Mouse (Mus musculus) erythroid progenitor cell, adult 5-6 weeks (primary cell): ENCODE results near the gene Zc3h12c. TPM values are rescaled to one million over a fixed set of nuclear protein-coding genes. Genes with fewer than 3 reads are reported as not detected.

Experiments used
- ATAC-seq: replicated peaks from 2 replicates; pipeline ENCODE4 v1.8.0; 2016; ENCODE audit warnings: moderate number of reproducible peaks, mild to moderate bottlenecking, moderate TSS enrichment, inconsistent platforms; ENCODE audit not compliant: poor library complexity, low FRiP score, severe bottlenecking
- total RNA-seq, 2 experiments: library from RNA; stranded (forward) in 1 of 2; stranded (reverse) in 1 of 2; fragments of 150-400 nt in 1 of 2; fragments of 186-747, 209-891 nt in 1 of 2; gene quantifications; 2 replicates each; pipeline versions ENCODE4 v1.2.3 to v1.2.4; 2015 to 2017; ENCODE audit warnings: low replicate concordance in 2 of 2

The Zc3h12c gene
- total RNA-seq (2015; ENCODE audit: low replicate concordance) (0.84 and 1.1 TPM in 2 replicates), total RNA-seq (2017; ENCODE audit: low replicate concordance) (not detected in 2 replicates)

DNA sequence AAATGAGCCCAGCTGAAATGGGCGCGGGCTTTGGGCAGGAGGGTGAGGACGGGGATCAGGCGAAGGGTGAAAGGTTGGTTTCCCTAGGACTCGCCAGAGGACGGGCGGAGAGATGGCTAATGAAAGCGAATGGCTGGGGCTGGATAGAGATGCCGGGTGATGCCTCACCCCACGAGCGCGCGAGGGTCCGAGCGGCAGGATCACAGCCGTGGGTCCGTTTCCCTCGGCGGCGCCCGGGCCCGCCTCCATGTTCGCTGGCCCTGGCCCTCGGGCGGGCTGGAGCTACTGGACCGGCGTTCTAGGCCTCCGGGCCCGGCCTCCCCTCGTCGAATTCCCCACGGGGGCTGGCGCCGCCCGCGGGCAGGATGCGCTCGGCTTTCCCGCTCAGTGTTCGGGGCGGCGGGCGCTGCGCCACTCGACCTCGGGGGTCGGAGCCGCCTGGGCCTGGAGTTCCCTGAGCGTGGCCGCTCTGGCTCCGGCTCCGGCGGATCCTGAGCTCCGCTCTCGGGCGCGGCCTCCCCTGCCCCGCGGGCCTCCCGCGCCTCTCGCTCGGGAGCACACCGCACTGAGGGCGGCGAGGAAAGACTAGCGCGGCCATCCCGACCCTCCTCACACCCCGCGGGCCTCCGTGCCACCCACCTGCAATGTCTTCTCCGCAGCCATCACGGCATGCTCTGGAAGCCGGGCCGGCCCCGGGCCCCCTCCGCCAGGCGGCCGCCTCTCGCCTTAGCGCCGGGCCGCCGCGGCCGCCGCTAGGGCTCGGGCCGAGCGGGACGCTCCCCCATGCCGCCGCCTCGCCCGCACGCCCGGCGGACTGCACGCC, at the start of gene Zc3h12c:
TSS of gene Zc3h12c (minus strand) at position 710 of the 823 bp plus-strand sequence.
- peak; percentile 41; the same call in 1 of the 2 replicates for ATAC-seq

DNA sequence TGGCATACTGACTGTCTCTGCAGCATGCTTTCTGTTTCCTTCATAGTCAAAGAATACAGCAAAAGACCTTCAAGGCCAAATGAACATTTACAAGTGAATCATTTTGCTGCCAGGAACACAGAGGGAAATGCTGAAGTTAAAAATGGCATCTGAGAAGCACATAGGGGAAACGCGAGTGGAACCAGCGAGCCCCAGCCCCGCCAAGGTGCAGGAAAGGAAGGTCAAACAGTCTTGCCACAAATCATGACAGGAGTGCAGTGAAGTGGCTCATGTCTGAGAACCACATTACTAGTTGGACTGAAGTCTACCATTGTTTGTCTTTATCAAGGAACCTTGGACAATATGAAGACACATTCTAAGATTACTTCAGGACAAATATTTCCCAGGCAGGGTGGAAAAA, 49.3 kb upstream of the Zc3h12c start:
- no peak for ATAC-seq

DNA sequence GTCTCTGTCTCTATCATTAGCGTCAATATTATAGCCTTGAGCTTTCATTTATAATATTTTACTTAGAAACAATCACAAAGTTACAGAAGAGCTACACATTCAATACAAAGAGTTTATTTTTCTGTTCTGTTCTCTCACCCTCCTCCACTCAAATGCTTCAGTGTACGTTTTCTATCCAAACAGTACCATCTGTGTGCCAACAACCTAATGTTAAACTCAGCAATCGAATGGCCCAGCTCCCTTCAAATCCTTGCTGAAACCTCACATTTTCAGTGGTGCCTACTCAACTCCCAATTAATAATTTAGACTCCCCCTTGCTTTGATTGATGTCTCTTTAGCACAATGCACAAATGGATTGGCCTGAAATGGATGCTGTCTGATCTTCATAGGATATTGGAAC, 46.9 kb upstream of the Zc3h12c start:
- no peak for ATAC-seq

DNA sequence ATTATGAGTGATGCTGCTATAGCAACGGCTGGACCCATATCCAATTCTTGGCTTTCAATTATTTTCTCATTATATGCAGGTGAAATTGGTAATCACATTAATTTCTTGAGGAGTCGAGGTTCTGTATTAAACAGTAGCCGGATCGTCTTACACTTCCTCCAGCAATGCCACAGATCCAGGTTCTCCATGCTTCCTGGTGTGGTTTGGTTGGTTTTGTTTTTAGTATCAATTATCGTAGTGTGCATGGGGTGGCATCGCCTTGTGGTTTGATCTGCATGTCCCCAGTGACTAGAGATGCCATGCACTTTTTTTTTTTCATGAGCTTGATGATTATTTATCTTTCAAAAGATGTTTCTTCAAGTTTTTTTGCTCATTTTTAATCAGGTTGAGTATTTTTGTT, 44.0 kb upstream of the Zc3h12c start:
- ATAC-seq: no peak

DNA sequence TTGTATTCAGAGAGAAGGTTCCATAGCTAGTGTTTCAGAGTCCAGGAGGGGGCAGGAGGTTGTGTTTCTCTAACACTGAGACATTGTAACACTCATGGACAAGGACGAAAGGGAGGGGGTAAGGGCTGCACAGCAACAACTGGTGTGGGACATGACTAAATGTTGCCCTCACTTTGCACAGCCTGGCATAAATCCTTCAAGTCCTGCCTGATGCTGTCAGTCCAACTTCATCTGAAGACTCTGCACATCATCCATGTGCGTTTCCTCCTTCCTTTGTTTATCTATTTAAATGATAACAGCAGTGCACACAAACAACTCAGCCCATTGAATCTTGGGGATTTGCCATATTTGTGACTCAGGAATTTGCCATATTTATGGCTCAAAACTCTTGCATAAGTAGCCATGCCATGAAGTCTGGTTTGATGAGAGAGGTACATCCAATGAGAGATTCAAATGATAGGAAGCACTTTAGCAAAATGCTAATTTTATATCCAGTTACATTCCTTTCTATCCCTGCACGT, 40.2 kb upstream of the Zc3h12c start:
- ATAC-seq: no peak

DNA sequence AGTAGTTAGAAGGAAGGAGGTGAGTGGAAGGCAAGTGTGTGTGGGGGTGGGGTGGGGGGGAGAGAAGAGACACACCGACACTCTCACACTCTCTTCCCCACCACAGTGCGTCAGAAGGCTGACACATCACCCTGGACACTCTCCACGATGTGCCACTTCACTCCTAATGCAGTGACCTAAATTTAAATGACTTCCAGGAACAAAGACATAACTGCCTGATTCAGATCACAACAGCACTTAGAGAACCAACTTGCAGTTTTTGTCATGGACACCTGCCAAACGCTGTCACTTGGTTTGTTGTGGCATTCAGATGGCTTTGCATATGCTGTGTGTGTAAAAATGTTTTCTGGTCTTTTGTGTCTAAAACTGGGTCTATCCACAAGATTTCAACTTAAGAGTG, 34.8 kb upstream of the Zc3h12c start:
- ATAC-seq: no peak

DNA sequence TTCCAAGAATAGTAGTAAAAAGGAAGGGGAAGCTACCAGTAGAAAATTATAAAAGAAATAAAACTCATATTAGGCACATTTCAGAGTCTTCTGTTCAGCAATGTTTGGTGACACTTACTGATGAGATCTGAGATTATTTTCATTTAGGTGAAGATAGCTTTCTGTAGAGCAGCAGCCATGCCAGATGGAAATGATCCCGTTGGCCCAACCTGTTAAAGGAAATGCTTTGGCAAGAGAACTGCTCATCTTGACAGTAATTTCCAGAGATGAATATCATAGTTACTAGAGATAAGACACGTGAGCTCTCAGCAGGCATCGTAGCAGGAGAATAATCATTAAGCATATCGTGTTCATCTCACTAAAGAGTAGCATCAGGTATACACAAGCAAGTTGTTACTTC, 31.9 kb upstream of the Zc3h12c start:
- no peak for ATAC-seq

DNA sequence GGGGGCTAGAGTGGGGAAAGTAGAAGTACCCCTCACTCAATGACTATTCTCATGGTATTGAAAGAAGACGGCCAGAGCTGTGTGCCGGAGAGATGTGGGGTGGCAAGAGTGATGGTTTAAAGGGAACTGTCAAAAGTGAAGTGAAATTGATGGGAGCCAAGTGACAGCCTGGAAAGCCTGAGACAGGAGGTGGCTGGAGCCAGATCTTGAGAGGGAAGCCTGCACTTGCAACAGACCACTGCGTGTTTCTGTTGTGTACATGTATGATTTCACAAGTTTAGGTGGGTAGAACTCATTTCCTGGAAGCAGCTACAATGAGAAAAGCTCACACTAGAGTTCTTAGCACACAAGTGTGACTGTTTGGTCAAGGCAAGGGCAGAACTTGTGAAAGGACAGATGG, 27.5 kb upstream of the Zc3h12c start:
- no peak for ATAC-seq

DNA sequence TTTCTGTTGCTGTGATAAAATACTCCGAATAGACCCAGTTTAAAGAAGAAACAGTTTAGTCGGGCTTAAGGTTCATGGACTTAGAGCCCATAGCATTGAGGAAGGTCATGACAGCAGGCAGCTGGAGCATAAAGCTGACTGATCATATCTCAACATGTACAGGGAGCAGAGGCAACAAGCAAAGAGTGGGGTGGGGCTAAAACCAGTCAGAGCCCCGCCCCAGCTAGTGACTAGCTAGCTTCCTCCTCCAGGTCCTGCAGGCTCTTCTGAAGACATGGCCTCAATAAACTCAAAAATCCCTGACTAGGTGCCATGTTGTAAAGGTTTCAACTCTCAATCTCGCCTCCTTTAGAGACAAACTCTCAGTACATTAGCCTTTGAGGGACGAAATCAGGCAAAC, 25.5 kb upstream of the Zc3h12c start:
- ATAC-seq: 0 out of 2 replicates have a peak, but pooled peaks have one; percentile 52

DNA sequence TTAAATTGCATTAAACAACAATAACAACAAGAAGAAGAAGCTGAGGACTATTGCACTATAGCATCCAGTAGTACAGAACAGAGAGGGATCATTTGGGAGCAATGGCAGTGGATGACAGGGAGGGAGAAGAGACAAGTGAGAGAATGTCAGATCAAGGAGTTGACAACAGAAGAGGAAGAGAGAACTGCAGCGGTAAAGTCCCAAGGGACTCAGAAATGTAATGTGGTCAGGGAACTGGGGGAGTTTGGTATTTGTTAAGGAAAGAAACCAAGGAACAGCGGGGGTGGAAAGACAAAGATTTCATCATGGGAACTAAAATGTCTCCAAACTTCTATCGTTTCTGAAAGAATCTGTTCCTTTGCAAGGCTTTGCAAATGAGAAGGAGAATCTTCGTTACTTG, 22.5 kb upstream of the Zc3h12c start:
- no peak for ATAC-seq

DNA sequence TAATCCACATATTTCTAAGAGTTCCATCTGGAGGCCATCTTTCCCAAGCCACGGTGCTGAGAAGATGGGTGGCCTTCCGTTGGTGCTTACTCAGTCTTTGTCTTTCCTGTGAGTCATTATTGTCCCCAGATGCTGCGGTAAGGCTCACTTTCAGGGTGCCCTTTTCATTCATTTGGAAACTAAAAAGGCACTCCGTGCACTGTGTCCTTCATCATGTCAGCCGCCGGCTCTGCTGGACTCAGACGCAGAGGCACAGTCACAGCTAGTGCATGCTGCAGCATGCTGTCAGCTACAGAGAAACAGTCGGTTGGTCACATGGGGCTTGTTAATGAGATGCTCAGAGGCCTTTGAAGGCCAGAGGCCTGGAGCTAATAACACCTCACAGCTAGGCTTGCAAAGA, 19.7 kb upstream of the Zc3h12c start:
- no peak for ATAC-seq

DNA sequence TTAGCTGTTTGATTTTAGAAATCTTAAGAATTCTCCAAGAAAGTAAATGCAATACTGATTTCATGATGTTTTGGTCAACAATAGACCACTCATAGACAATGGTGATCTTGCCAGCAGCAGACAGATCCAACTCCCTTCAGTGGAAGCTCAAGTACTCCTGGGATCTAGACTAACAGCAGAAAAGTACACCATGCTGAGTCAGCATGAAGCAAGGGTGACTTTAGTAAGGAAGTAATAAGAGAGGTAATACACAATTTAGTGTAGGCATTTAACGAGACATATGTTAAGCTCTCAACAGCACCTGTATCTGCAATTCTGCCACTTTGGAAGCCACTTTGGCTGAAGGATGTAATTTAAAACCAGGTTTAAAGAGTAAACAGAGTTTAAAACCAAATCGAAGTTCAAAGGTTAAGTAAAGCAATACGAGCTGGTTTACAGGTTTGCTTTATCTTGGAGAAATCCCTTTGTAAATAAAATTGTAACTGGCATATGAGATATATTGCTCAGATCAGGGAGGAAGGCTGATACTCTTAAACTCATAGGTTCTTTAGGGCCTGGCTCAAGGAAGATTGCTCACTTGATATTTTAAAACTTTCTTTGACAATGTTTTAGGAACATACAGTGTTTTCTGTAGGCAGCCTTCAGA, 18.0 kb upstream of the Zc3h12c start:
- ATAC-seq: no peak

DNA sequence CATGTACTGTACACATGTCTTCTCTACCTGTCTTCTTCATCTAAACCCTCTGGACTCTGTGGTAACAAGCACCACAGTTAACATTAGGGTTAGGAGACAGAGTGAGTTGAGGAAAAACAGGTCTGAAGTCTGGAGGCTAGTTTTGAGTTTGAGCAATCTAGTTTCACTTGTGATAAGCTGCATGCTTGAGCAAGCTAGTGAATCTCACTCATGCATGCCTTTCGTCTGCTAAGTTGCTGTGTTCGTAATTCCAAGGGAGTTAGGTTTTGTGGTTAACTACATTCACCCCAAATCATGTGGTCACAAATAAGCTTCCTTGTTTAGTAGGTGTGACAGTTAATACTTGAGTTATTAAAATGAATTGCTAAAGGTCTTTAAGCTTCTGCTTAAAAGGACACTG, 13.0 kb upstream of the Zc3h12c start:
- no peak for ATAC-seq

DNA sequence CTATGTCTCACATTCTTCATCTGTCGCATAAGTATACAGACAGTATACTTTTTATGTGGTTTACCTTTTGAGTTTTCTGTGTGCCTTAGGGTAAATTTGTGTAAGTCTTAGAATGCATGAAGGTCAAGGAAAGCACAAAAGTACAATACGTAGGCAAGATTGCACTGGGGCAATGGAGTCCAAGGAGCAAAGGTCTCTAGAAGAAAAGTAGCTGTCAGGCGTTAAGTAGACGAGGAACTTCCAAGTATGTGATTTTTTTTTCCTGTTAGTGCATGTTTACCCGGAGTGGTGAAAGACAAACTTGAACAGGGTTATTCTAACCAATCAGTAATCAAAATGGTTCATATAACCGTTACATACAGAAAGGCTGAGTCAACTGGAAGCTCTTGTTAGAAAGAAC, 12.5 kb upstream of the Zc3h12c start:
- ATAC-seq: no peak

DNA sequence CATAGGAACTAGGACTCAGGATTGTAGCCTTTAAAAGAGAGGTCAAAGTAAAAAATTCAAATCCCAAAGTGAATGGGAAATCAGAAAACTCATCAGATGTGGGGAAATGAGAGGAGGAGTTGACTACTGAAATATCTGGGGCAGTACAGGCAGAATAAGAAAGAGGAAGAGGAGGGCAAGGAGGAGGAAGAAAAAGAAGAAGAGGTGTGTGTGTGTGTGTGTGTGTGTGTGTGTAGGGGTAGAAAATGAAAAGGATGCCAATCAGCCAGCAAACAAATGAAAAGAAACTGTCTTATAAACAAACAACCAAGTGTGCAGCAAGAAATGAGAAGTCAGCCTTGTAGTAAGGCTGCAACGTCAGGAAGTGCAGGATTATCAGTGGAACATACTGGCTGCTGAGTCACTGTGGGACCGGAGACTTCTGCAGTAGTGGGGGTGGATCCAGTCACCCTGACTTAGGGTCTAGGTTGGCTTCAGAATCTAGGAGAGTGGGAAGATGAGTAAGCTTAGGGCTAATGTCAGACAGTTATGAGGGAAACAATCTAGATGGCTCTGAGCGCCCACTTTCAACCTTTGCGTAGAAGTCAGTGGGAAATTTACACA, 7.0 kb upstream of the Zc3h12c start:
- 0 out of 2 replicates have a peak, but pooled peaks have one; percentile 45 for ATAC-seq

DNA sequence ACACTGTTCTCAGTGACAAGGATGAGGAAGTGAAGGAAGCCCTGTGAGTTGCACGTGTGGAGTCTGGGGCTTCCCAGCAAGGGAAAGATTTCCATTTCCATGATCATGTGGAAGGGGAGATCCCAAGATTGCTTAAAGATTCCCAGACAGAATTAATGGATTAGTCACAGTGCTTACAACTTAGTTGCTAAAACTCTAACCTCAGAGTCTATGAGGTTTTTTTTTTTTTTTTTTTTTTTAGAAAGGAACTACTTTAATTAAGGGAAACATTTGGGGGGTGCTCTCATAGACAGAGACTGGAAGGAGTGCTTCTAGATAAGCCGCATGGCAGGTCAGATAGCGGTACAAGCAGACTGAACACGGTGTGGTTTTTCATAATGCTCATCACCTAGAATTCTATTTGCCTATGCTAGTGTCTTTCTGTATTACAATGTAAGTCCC, 6.3 kb upstream of the Zc3h12c start:
- ATAC-seq: no peak

DNA sequence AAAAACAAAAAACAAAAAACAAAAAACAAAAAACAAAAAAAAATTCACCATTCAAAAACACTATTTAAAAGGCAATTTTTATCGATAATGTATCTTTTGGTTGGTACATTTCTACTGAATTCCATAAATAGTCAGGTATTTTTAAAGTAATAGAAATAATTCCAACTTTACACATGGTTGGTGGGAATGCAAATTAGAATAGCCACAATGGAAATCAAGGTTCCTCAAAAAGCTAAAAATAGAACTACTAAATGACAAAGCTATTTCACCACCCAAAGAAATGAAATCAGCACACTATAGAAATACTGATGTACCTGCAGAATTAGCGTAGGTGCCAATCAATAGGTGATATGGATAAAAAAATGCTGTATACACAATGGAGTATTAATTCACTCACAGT, 5.6 kb upstream of the Zc3h12c start:
- no peak for ATAC-seq

DNA sequence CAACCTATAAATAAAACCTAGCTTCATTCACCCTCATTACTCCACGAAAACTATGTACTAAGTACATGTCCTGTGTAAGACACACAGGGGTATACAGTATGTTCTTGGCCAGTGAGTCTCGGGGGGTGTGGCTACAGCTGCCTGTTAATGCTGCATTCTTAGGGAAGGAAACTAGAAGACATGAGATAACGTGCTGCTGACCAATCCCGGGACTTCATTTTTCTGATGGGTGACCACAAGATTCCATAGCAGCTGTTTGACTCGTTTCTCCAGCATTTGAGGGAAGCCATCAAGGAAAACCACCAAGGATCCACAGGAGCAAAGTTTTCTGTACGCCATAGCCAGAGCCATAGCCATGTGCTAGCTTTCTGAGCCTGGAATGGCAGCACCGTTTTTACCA, 4.2 kb upstream of the Zc3h12c start:
- ATAC-seq: no peak

DNA sequence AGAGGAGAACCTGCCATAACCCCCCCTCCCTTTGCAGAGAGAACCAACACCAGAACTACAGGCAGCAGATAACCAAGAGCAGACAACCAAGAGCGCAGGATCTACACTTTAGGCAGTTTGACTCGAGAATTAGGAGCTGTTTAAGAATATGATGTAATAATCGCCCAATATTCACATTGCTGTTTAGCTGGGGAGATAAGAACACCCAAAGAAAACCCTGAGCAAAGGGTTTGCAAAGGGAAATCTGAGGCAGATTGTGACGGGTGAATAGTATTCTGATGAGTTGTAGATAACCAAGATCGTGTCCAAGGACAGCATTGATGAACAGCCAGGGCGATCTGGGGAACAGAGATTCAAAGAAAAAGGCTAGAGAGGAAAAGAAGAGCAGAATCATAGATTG, 2.3 kb upstream of the Zc3h12c start:
- no peak for ATAC-seq

DNA sequence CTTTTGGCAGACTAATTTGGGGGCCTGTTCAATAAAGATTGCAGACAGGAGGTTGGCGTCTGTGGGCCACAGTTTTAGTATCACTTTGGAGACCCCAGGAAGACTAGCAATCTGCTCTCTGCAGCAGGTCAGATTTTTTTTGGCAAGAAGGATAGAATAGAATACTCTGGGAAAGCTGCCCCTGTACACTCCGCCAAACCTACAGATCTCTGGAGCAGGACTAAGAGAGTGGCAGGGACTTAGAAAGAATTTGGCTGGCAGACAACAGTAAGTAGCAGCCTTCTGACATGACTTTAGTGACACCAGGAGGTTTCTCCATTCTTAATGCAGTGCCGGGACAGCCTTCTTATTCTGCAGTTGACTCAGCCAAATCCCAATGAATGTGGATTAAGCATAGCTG, 1.8 kb upstream of the Zc3h12c start:
- ATAC-seq: no peak
